Mouse (Mus musculus) heart, embryonic 12.5 days (tissue): ENCODE data around the gene Gm11639. TPM values are rescaled to one million over a fixed set of nuclear protein-coding genes. Genes with fewer than 3 reads are reported as not detected.
A peak's percentile ranks its signal among the peaks of the same experiment; 100 is the strongest.

ENCODE experiments used
- ATAC-seq: fragments of 200-750 bp; cut with Nextera tagmentation; 2 replicates; pipeline ENCODE4 v1.8.0; 2017; ENCODE audit warnings: moderate TSS enrichment, moderate library complexity; ENCODE audit not compliant: insufficient number of reproducible peaks, low FRiP score
- H3K27ac ChIP-seq: fragments of 300-500 bp; sonication (generic); 2 replicates; pipeline ENCODE4 v1.5.1; 2016; ENCODE audit warnings: mild to moderate bottlenecking, moderate library complexity; ENCODE audit not compliant: poor library complexity, severe bottlenecking
- H3K27me3 ChIP-seq: fragments of 300-500 bp; sonication (generic); replicated peaks from 2 replicates; pipeline ENCODE4 v1.6.1; 2016; ENCODE audit warnings: mild to moderate bottlenecking, moderate library complexity
- H3K36me3 ChIP-seq: fragments of 300-500 bp; sonication (generic); 2 replicates; pipeline ENCODE4 v1.6.1; 2016; ENCODE audit warnings: mild to moderate bottlenecking, moderate library complexity
- H3K4me1 ChIP-seq: fragments of 300-500 bp; sonication (generic); replicated peaks from 2 replicates; pipeline ENCODE4 v1.6.1; 2016; ENCODE audit warnings: mild to moderate bottlenecking
- H3K4me2 ChIP-seq: fragments of 300-500 bp; sonication (generic); 2 replicates; pipeline ENCODE4 v1.6.1; 2016; ENCODE audit warnings: mild to moderate bottlenecking, moderate library complexity
- H3K4me3 ChIP-seq: fragments of 300-500 bp; sonication (generic); 2 replicates; pipeline ENCODE4 v1.5.1; 2016; ENCODE audit warnings: mild to moderate bottlenecking
- H3K9ac ChIP-seq: fragments of 300-500 bp; sonication (generic); 2 replicates; pipeline ENCODE4 v1.6.1; 2016; ENCODE audit warnings: mild to moderate bottlenecking, moderate library complexity
- H3K9me3 ChIP-seq: fragments of 300-500 bp; sonication (generic); replicated peaks from 2 replicates; pipeline ENCODE4 v1.6.1; 2016; ENCODE audit warnings: mild to moderate bottlenecking, moderate library complexity
- WGBS: fragments of 180-500 bp; shearing (Covaris S2); methylation state at CpG from one replicate; pipeline ENCODE4 v1.1.7; 2016; 5-methylcytosine and 5-hydroxymethylcytosine counted together
- polyA plus RNA-seq: library from polyadenylated mRNA; unstranded; fragments of >200 nt; fragmentation: Nextera tagmentation; extraction: Ambion mirVana; gene quantifications from 2 replicates; pipeline ENCODE4 v1.2.1, GENCODE M21; 2016

Gm11639 gene
- polyA plus RNA-seq, 1 experiment from 2014 or later, result 0.01 TPM

DNA sequence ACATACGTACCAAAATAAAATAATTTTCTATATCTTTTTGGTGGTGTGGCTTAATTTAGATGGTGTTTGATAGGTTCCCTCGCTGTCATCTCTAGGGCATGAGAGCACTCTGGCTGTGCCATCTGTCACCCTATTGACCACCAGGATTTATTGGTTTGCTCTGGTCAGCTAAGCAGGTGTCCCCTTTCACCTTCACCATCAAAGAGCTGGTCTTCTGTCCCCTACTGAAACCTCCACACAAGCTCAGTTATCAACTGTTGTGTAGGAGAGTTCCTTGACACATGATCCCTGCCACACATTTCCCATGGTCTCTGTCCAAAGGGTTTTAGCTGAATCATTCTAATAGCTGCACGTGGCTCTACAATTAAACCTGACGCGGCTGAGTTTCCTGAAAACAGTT is 455.6 kb downstream of the Gm11639 start:
- H3K4me1 ChIP-seq, result no peaks in the 10 kb centered on the region
- H3K9ac ChIP-seq, result no peak overlapping the region
- no peak overlapping the region for H3K4me3 ChIP-seq
- H3K9me3 ChIP-seq, result no peaks in the 10 kb centered on the region
- 94% methylated on average over 5 of the region's 5 CpGs for WGBS
- no peaks in the 10 kb centered on the region for H3K27me3 ChIP-seq
- H3K27ac ChIP-seq, result no peak overlapping the region
- no peak overlapping the region for H3K4me2 ChIP-seq
- H3K36me3 ChIP-seq, result peaks cover 50% of the 10 kb centered on the region
- no peak for ATAC-seq

DNA sequence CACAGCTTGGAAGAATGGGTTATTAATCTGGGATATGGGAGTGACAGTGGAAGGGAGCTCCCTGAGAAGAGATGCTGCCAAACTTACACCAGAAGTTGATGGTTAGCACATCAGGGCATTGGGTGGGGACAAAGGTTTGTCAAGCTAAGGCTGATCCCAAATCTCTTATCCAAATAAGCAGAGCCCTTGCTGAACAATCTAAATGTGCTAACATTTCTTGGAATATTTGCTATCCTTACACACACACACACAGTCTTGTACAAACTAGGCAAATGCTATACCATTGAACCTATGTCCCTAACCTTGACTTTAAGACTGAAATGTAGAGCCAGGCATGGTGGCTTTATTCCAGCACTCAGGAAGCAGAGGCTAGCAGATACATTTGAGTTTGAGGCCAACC is 458.1 kb downstream of the Gm11639 start:
- no peaks in the 10 kb centered on the region for H3K9me3 ChIP-seq
- H3K27ac ChIP-seq, result no peak overlapping the region
- no peak overlapping the region for H3K9ac ChIP-seq
- H3K4me3 ChIP-seq, result no peak overlapping the region
- H3K36me3 ChIP-seq, result peaks cover 25% of the 10 kb centered on the region
- no peaks in the 10 kb centered on the region for H3K27me3 ChIP-seq
- ATAC-seq, result no peak
- H3K4me2 ChIP-seq, result no peak overlapping the region
- no peaks in the 10 kb centered on the region for H3K4me1 ChIP-seq

DNA sequence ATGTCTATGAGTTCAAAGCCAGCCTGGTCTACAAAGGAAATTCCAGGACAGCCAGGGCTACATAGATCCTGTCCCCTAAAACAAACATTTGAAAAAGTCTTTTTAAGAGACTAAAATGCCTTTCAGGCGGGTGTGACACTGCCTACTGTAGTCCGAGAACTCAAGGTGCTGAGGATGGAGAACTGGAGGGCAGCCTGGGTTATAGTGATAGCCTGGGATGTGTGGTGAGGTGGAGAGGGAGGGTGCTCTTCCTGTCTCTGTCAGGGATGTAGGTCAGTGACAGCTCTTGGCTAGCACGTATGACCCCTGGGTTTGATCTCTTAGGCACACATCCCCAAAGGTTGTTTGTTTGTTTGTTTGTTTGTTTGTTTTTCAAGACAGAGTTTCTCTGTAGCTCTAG is 458.6 kb downstream of the Gm11639 start:
- Histone ChIP-seq H3K36me3 (peaks cover 21% of the 10 kb centered on the region), H3K4me1 (no peaks in the 10 kb centered on the region), H3K27ac (no peak overlapping the region), H3K9me3 (no peaks in the 10 kb centered on the region), H3K27me3 (no peaks in the 10 kb centered on the region), H3K4me2 (no peak overlapping the region), H3K4me3 (no peak overlapping the region), H3K9ac (no peak overlapping the region)
- WGBS, result 63% methylated on average over 3 of the region's 3 CpGs
- no peak for ATAC-seq

DNA sequence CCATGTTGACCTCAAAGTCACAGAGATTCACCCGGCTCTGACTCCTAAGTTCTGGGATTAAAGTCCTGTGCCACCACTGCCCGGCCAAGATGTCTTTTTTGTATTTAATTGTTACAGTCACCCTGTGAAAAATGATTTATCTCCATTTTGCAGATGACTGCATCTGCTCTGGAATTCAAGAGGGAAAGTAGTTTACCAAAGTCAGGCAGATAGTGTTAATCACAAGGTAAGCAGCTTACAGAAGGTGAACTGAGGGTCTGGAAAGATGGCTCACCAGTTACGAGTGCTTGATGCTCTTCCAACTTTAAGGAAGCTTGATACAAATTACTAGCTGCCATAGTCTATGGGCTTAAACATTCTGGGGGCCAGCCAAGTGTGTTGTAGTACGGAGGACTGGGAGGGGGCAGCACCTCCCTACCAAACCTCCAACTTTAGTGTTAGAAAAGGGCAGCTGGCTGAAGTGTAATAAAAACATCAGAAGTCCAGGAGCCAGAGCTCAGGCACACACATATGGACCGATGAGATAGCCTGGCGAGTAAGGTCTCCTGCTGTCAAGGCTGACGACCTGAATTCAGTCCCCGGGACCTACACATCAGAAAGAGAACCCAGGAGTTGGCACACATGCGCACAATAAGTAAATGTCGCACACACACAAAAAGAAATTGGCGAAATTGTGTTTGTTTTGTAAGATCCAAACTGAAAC is 459.2 kb downstream of the Gm11639 start:
- Histone ChIP-seq H3K9ac (no peak overlapping the region), H3K4me1 (no peaks in the 10 kb centered on the region), H3K4me2 (no peak overlapping the region), H3K27ac (no peak overlapping the region), H3K27me3 (no peaks in the 10 kb centered on the region), H3K9me3 (no peaks in the 10 kb centered on the region), H3K36me3 (peaks cover 15% of the 10 kb centered on the region), H3K4me3 (no peak overlapping the region)
- ATAC-seq, result no peak
- 75% methylated on average over 11 of the region's 11 CpGs for WGBS

DNA sequence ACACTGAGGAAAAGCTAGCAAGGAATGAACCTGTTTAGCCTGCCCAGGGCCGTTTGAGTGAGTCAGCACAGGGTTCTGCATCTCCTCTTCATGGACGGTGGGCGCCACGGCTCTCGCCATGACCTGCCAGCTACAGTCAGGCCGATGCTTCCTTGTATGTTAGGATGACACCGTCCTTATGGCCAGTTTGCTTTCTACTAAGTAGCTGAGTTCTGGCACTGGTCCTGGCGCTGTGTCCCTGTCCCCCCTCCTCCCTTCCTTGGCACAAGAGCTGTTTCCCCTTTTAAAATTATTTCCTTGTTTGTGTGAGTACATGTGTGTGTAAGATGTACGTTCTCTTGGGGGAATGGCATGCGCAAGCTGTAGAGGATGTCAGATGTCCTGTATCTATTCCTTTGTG is 459.7 kb downstream of the Gm11639 start:
- ATAC-seq, result no peak
- Histone ChIP-seq H3K36me3 (peaks cover 10% of the 10 kb centered on the region), H3K9ac (no peak overlapping the region), H3K4me1 (no peaks in the 10 kb centered on the region), H3K4me3 (no peak overlapping the region), H3K4me2 (no peak overlapping the region), H3K9me3 (no peaks in the 10 kb centered on the region), H3K27ac (no peak overlapping the region), H3K27me3 (no peaks in the 10 kb centered on the region)
- WGBS, result 81% methylated on average over 10 of the region's 10 CpGs

DNA sequence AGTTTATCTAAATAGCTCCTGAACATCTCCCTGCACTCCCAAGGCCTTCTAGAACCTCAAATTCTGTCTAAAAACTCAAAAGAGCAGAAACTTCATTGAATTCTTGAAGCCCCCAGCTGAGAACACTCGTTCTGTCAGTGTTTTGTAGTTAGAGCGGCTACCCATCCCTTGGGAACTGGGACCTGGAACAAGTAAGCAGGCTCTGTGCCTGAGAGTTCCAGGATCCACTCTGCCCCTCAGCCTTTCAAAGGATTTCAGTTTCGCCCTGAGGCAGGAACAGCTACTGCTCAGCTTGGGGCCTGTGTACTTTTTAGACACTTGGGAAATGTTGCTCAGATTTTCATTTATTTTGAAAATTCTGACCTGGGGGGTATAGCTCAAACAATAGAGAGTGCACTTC is 461.1 kb downstream of the Gm11639 start, which contains the start of gene Gm10842:
Gene Gm10842 (plus strand): TSS at position 301 of the 400 bp plus-strand sequence.
- ATAC-seq, result no peak
- H3K9me3 ChIP-seq, result no peaks in the 10 kb centered on the region
- H3K36me3 ChIP-seq, result no peaks in the 10 kb centered on the region
- H3K4me2 ChIP-seq, result no peak within 1 kb of the TSS
- H3K9ac ChIP-seq, result no peak within 1 kb of the TSS
- WGBS, result 65% methylated on average over 3 of the region's 3 CpGs
- H3K27ac ChIP-seq, result no peak within 1 kb of the TSS
- peaks cover 7% of the 10 kb centered on the region for H3K4me1 ChIP-seq
- H3K27me3 ChIP-seq, result no peaks in the 10 kb centered on the region
- no peak within 1 kb of the TSS for H3K4me3 ChIP-seq

DNA sequence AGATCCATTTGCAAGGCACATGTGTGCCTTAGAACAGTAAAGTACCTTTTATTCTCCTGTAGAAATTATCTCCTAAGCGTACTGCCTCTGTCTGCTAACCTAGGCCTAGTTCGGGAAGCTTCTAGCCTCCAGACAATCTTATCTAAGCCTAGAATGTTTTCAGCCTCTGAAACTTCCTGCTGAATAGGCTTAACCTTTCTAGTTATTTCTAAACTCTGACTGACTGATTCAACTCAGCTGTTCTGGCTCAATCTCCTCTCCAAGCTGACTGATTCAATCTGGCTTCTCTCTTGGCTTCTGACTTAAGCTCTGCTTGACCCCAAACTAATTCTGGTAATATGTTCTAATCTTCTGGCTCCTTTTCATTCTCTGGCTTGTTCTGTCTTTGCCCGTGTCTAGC is 463.8 kb downstream of the Gm11639 start:
- Histone ChIP-seq H3K4me3 (no peak overlapping the region), H3K9me3 (no peaks in the 10 kb centered on the region), H3K27ac (no peak overlapping the region), H3K4me1 (peaks cover 33% of the 10 kb centered on the region), H3K4me2 (no peak overlapping the region), H3K36me3 (no peaks in the 10 kb centered on the region), H3K27me3 (no peaks in the 10 kb centered on the region), H3K9ac (no peak overlapping the region)
- WGBS, result 39% methylated on average over 3 of the region's 3 CpGs
- no peak for ATAC-seq

DNA sequence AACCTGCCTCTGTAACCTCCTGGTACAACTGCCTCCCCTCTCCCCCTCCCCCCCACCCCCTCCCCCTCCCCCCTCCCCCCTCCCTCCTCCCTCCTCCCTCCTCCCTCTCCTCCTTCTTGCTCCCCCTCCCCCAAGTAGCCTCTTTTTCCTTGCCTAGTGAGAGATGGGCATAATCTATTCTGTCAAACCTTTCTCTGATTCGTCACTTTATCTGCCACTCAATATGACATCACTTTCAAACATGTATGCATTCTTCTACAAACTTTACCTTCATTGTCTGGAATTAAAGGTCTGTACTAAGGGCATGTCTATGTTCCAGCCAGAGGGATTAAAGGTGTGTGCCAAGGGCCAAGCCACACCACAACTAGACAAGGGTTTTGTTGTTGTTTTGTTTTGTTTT is 464.3 kb downstream of the Gm11639 start:
- Histone ChIP-seq H3K9me3 (no peaks in the 10 kb centered on the region), H3K27ac (no peak overlapping the region), H3K27me3 (no peaks in the 10 kb centered on the region), H3K4me2 (no peak overlapping the region), H3K9ac (no peak overlapping the region), H3K4me3 (no peak overlapping the region), H3K36me3 (no peaks in the 10 kb centered on the region), H3K4me1 (peaks cover 33% of the 10 kb centered on the region)
- no peak for ATAC-seq
- 95% methylated on average over 1 of the region's 1 CpGs for WGBS

DNA sequence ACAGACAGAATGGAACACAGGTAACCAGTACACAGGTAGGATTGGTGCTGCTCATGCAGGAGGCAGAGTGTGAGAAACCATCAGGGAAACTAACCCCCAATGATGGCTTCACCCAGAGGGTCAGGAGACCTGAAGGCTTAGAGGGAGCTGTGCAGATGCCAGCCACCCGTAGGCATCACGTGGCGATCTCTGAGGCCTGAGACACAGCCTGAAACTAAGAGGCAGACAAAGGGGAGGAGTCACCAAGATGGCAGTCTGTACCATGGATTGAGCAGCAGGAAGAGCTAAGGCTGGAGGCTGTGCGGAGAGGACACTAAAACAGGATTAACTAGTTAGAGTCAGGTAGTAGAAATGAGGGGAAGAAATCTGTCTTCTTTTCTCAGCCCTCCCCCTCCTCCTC is 465.2 kb downstream of the Gm11639 start:
- no peaks in the 10 kb centered on the region for H3K36me3 ChIP-seq
- peaks cover 33% of the 10 kb centered on the region for H3K4me1 ChIP-seq
- no peak overlapping the region for H3K4me3 ChIP-seq
- no peak overlapping the region for H3K27ac ChIP-seq
- H3K4me2 ChIP-seq, result no peak overlapping the region
- ATAC-seq, result no peak
- 66% methylated on average over 4 of the region's 4 CpGs for WGBS
- H3K9me3 ChIP-seq, result no peaks in the 10 kb centered on the region
- no peak overlapping the region for H3K9ac ChIP-seq
- no peaks in the 10 kb centered on the region for H3K27me3 ChIP-seq

DNA sequence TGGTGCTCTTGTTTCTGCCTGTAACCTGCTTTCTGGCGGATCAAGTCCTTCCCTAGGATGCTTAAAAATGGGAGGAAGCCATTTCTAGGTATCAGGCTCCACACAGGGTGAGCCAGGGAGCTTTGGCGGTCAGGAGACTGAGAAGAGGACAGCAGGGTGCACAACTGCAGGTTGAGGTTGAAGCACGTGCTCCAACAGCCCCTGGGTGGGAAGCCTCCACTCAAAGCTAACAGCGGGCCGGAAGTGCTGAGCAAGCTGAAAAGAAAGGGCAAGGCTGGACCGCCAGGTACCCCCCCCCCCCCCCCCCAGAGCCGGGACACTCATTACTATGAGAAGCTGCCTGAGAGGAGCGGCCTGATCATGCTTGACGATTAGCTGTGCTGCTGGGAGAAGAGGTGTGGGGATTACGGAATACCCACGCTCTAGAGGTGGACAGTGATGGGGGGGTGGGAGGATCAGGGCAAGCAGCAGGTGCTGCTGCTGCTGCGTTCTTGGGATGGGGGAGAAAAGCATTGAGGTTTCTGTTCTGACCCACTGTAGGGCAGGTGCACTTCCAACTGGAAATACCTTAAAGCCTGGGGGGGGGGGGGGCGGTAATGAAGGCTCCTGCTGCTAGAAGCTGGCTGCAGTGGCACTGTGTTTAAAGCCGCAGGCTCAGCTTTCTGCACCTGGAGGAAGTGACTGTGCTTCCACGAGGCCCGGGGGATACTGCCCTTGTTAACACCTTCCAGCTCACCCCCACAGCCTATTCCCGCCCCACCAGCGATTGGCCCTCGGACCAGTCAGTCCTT is 465.9 kb downstream of the Gm11639 start:
- no peak overlapping the region for H3K4me3 ChIP-seq
- no peaks in the 10 kb centered on the region for H3K27me3 ChIP-seq
- H3K9me3 ChIP-seq, result no peaks in the 10 kb centered on the region
- no peak for ATAC-seq
- peaks cover 39% of the 10 kb centered on the region for H3K4me1 ChIP-seq
- H3K36me3 ChIP-seq, result no peaks in the 10 kb centered on the region
- no peak overlapping the region for H3K27ac ChIP-seq
- peak overlapping the region; percentile 55 for H3K4me2 ChIP-seq
- peak overlapping the region; percentile 46; the same call in 1 of the 2 replicates for H3K9ac ChIP-seq
- 25% methylated on average over 18 of the region's 19 CpGs for WGBS

DNA sequence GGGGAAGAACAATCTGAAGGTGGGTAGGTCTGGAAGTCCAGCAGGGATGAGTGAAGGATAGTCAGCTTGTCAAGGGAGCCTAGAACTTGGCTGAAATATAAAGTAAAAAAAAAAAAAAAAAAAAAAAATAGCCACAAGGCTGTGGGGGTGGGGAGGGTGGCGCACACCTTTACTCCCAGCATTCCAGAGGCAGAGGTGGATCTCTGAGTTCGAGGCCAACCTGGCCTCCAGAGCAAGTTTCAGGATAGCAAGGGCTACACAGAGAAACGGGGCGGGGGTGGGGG is 466.5 kb downstream of the Gm11639 start:
- no peaks in the 10 kb centered on the region for H3K36me3 ChIP-seq
- H3K4me2 ChIP-seq, result peak overlapping the region; percentile 55
- H3K9me3 ChIP-seq, result no peaks in the 10 kb centered on the region
- H3K27me3 ChIP-seq, result no peaks in the 10 kb centered on the region
- ATAC-seq, result no peak
- H3K27ac ChIP-seq, result no peak overlapping the region
- H3K9ac ChIP-seq, result 0 out of 2 replicates have a peak overlapping the region, but pooled peaks have one; percentile 46
- 66% methylated on average over 3 of the region's 4 CpGs for WGBS
- H3K4me3 ChIP-seq, result no peak overlapping the region
- peaks cover 44% of the 10 kb centered on the region for H3K4me1 ChIP-seq
